Mouse (Mus musculus) T-cell, adult 2 months (primary cell): ENCODE measurements around the gene Tbc1d1.

Source experiments
- DNase-seq: peaks from one replicate; pipeline ENCODE4 v3.0.0; 2022; ENCODE audit warnings: low spot score

Gene Tbc1d1

GRCm38 (mm10) chr5:64155861-64156550 is at the start of gene Tbc1d1:
TSS of gene Tbc1d1 (plus strand) at chr5:64156305.
- DNase-seq = peak; percentile 30

GRCm38 (mm10) chr5:64107596-64108289 is 48.4 kb upstream of the Tbc1d1 start:
- no peak for DNase-seq

- peak; percentile 13 for DNase-seq
Measured at GRCm38 (mm10) chr5:64109217-64109616, 46.9 kb upstream of the Tbc1d1 start.

GRCm38 (mm10) chr5:64112360-64112759 is 43.7 kb upstream of the Tbc1d1 start:
- DNase-seq = no peak

- DNase-seq = no peak
Measured at GRCm38 (mm10) chr5:64114210-64114609, 41.9 kb upstream of the Tbc1d1 start.

- no peak for DNase-seq
Measured at GRCm38 (mm10) chr5:64117191-64117590, 38.9 kb upstream of the Tbc1d1 start.

- no peak for DNase-seq
Measured at GRCm38 (mm10) chr5:64125783-64126182, 30.3 kb upstream of the Tbc1d1 start.

- DNase-seq = no peak
Measured at GRCm38 (mm10) chr5:64131550-64131949, 24.6 kb upstream of the Tbc1d1 start.

- no peak for DNase-seq
Measured at GRCm38 (mm10) chr5:64133901-64134300, 22.2 kb upstream of the Tbc1d1 start.

GRCm38 (mm10) chr5:64136325-64136724 is 19.8 kb upstream of the Tbc1d1 start:
- DNase-seq = peak; percentile 23

GRCm38 (mm10) chr5:64140202-64140601 is 15.9 kb upstream of the Tbc1d1 start:
- DNase-seq = no peak

GRCm38 (mm10) chr5:64144315-64144714 is 11.8 kb upstream of the Tbc1d1 start:
- DNase-seq = no peak

- no peak for DNase-seq
Measured at GRCm38 (mm10) chr5:64146384-64147005, 9.6 kb upstream of the Tbc1d1 start.

- DNase-seq = peak; percentile 72
Measured at GRCm38 (mm10) chr5:64149184-64150127, 6.6 kb upstream of the Tbc1d1 start.

GRCm38 (mm10) chr5:64153319-64153718 is 2.8 kb upstream of the Tbc1d1 start:
- DNase-seq = no peak

GRCm38 (mm10) chr5:64156579-64156978 is 474 bp downstream of the Tbc1d1 start:
- DNase-seq = no peak

- DNase-seq = peak; percentile 66
Measured at GRCm38 (mm10) chr5:64157926-64158325, 1.8 kb downstream of the Tbc1d1 start.

- no peak for DNase-seq
Measured at GRCm38 (mm10) chr5:64158501-64158900, 2.4 kb downstream of the Tbc1d1 start.

GRCm38 (mm10) chr5:64159065-64159780 is 3.1 kb downstream of the Tbc1d1 start:
- peak; percentile 36 for DNase-seq

GRCm38 (mm10) chr5:64159781-64160704 is 3.9 kb downstream of the Tbc1d1 start:
- peak; percentile 72 for DNase-seq
